Mouse (Mus musculus) left cerebral cortex, postnatal 25 days (tissue): ENCODE results near the gene Rimbp3. TPM values are rescaled to one million over a fixed set of nuclear protein-coding genes. Genes with fewer than 3 reads are reported as not detected.

Experiments
- DNase-seq, 2 experiments: peaks; one replicate each; pipeline ENCODE4 v3.0.0; 2022; ENCODE audit warnings: low spot score in 2 of 2, mixed read lengths in 1 of 2
- intact Hi-C: fragments of 180-260 bp; cut with DNase I; formaldehyde crosslinking; loops from one replicate; pipeline ENCODE4 v1.15.1; 2025
- total RNA-seq, 2 experiments: library from RNA; stranded (reverse); gene quantifications; 2 replicates each; pipeline ENCODE4 v1.2.3; 2021

Rimbp3 gene
- total RNA-seq, 2 experiments from 2014 or later = 1.1 to 2.3 TPM

DNA sequence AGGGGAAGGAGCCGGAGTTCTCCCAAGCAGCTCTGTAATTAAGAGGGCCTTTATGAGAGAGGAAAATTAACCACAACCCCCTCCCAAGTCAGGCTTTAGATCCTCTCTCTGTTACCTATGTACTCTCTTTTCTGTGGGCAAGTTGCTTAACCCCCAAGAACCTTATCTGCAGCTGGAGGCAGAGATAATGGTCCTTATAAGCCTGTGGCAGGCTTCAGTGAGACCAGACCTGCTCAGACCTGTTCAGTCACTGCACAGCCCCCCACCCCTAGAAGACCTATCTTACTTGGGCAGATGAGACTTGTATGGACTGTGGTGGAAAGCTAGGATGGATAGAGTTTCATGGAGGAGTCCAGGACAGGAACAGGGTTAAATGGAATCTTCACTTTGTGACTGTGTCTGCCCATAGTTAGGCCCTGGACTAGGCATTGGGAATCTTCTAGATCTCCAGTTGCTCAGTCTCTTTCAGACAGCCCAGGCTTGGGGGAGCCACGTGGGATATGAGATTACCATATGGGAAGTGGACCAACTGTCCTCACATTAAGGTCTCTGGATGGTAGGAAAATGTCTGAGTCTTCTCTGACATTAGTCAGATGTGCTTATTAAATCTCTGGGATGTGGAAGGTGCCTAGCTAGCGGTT lies 43.8 kb downstream of the Rimbp3 start:
- no peak for DNase-seq

GRCm38 (mm10) chr16:17252841-17253240 lies 44.4 kb downstream of the Rimbp3 start:
- intact Hi-C loops = no loop called here
- DNase-seq = no peak

More for the DNA sequence above, 43.8 kb downstream of the Rimbp3 start:
- intact Hi-C loops = no loop called here

DNA sequence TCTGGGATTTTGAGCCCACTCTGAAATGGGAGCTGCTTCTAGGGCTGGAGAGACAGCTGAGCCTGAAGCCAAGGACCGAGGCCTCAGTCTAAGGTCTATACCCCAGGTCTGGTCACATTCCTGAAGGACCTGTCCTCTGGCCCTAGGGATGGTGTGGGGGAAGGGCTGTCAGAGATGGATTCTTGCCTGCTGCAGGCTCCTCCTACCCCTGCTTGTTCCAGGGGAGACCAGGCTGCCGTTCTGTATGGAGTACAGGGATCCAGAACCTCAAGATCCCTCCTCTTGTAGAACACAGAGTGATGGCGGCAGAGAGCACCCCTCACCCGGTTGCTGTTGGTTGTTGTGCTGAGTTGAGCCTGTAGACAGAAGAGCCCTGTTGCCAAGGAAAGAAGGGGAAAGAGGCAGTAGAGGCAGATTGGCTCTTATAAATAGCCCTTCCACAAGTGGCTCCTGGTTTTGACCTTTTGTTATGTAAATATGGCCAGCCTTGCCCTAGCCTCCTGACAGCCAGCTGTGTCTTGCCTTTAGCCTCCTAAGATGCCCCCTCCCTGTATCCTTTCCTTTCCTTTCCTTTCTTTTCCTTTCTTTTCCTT lies 45.7 kb downstream of the Rimbp3 start:
- intact Hi-C loops = no loop called here
- DNase-seq = no peak

DNA sequence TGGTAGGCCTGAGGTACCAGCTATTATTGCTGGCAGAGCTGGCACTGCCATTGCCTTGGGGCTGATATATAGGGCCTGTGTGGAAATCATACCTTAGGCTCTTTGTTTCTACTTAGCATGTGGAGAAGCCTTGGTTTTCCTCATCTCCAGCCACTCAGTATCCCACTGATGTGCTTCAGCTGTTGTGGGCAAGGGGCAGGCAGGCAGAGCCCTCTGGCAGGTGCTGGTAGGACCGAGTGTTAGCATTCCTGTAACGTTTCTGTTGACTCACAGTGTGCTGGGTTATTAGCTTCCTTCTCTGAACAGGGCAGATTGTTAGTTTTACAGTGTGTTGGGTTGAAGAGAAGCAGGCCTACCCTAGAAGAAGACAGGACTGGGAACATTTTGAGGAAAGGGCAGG lies 46.9 kb downstream of the Rimbp3 start:
- intact Hi-C loops = no loop called here

GRCm38 (mm10) chr16:17257359-17257821 lies 49.0 kb downstream of the Rimbp3 start:
- peak in 1 of 2 experiments; percentile 36 for DNase-seq
- intact Hi-C loops = no loop called here

More for the DNA sequence above, 46.9 kb downstream of the Rimbp3 start:
- no peak for DNase-seq

DNA sequence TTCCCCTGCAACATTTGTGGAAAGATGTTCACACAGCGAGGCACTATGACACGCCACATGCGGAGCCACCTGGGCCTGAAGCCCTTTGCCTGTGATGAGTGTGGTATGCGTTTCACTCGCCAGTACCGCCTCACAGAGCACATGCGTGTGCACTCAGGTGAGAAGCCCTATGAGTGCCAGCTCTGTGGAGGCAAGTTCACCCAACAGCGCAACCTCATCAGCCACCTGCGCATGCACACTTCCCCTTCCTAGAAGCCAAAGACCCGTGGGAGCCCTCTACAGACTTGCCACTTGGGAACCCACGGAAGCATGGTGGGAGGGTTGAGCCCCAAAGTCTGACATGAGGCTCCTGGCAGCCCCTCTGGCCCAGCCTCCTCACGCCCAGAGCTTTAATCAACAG lies 50.5 kb downstream of the Rimbp3 start:
- intact Hi-C loops = no loop called here
- DNase-seq = no peak

DNA sequence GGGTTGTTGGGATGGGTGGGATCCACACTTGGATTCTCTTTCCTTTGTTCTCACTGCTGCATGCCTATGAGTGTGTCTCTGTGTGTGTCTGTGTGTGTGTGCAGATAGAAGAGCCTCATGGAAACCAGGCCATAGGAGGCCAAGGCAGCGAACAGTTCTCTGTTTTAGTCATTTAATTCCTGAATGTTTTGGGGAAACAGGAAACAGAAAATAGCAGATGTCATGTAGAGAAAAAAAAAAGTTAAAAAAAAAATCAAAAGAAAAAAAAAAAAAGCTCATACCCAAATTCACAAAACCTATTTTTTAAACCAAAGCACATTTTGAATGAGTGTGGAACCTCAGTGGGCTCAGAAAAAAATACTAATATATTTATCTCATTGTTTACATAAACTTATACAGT lies 52.9 kb downstream of the Rimbp3 start:
- DNase-seq = no peak
- intact Hi-C loops = no loop called here

Other genes with a start within 250 kb of the Rimbp3 start
- 100 to 1,000 TPM; 510 to 530 TPM for gene Mapk1, start 225.2 kb upstream of the Rimbp3 start, total RNA-seq
- gene Ypel1, start 138.9 kb upstream of the Rimbp3 start, total RNA-seq = 10 to 100 TPM; 46.1 to 50.4 TPM
- gene Ppil2, start 97.3 kb upstream of the Rimbp3 start, total RNA-seq = 10 to 100 TPM; 72.7 to 84.5 TPM
- gene 2610318N02Rik, start 83.4 kb upstream of the Rimbp3 start, total RNA-seq = 1 to 10 TPM; 1.6 to 1.9 TPM
- 10 to 100 TPM; 34.0 to 34.2 TPM for gene Sdf2l1, start 76.2 kb upstream of the Rimbp3 start, total RNA-seq
- gene Ydjc, start 64.0 kb upstream of the Rimbp3 start, total RNA-seq = 10 to 100 TPM; 30.6 to 31.5 TPM
- 1 to 10 TPM; 1.9 to 2.3 TPM for gene Ccdc116, start 61.4 kb upstream of the Rimbp3 start, total RNA-seq
- gene Ube2l3, start 6.0 kb upstream of the Rimbp3 start, total RNA-seq = 100 to 1,000 TPM; 138 to 158 TPM
- 1 to 10 TPM; 4.2 to 4.4 TPM for gene Hic2, start 25.0 kb downstream of the Rimbp3 start, total RNA-seq
- gene Tmem191c, start 67.5 kb downstream of the Rimbp3 start, total RNA-seq = 100 to 1,000 TPM in 1 of 2 experiments, 10 to 100 TPM in 1; 99.2 to 116 TPM
- 1 to 10 TPM; 2.5 to 2.7 TPM for gene Serpind1, start 122.8 kb downstream of the Rimbp3 start, total RNA-seq
- 10 to 100 TPM; 21.5 to 23.9 TPM for gene Snap29, start 197.4 kb downstream of the Rimbp3 start, total RNA-seq
- gene Pi4ka, start 197.7 kb downstream of the Rimbp3 start, total RNA-seq = 100 to 1,000 TPM; 324 to 328 TPM
- gene Crkl, start 243.4 kb downstream of the Rimbp3 start, total RNA-seq = 10 to 100 TPM; 30.9 to 31.0 TPM